Mouse (Mus musculus) liver, embryonic 16.5 days (tissue): ENCODE data around the gene Gm10282. TPM values are rescaled to one million over a fixed set of nuclear protein-coding genes. Genes with fewer than 3 reads are reported as not detected.

Experiments
- ATAC-seq: fragments of 200-750 bp; cut with Nextera tagmentation; 2 replicates; pipeline ENCODE4 v1.8.0; 2017; ENCODE audit warnings: low read depth, mild to moderate bottlenecking, moderate number of reproducible peaks, moderate library complexity
- H3K27ac ChIP-seq: fragments of 300-500 bp; sonication (generic); 2 replicates; pipeline ENCODE4 v1.5.1; 2014; ENCODE audit warnings: mild to moderate bottlenecking, low read length
- H3K27me3 ChIP-seq: fragments of 300-500 bp; sonication (generic); 2 replicates; pipeline ENCODE4 v1.6.1; 2014; ENCODE audit warnings: low read depth, low read length, mixed read lengths; ENCODE audit not compliant: control insufficient read depth, insufficient read depth
- H3K36me3 ChIP-seq: fragments of 300-500 bp; sonication (generic); 2 replicates; pipeline ENCODE4 v1.6.1; 2014; ENCODE audit warnings: mild to moderate bottlenecking; ENCODE audit not compliant: control insufficient read depth, insufficient read depth
- H3K4me1 ChIP-seq: fragments of 300-500 bp; sonication (generic); 2 replicates; pipeline ENCODE4 v1.6.1; 2014; ENCODE audit warnings: low read depth, low read length, mixed read lengths; ENCODE audit not compliant: control insufficient read depth
- H3K4me2 ChIP-seq: fragments of 300-500 bp; sonication (generic); 2 replicates; pipeline ENCODE4 v1.6.1; 2014; ENCODE audit warnings: low read depth, low read length, mixed read lengths
- H3K4me3 ChIP-seq: fragments of 300-500 bp; sonication (generic); 2 replicates; pipeline ENCODE4 v1.5.1; 2014; ENCODE audit warnings: low read depth, mild to moderate bottlenecking, low read length
- H3K9ac ChIP-seq: fragments of 300-500 bp; sonication (generic); 2 replicates; pipeline ENCODE4 v1.6.1; 2014; ENCODE audit warnings: low read depth, low read length
- H3K9me3 ChIP-seq: fragments of 300-500 bp; sonication (generic); replicated peaks from 2 replicates; pipeline ENCODE4 v1.6.1; 2016; ENCODE audit warnings: low read length; ENCODE audit not compliant: control insufficient read depth
- whole genome bisulfite sequencing: fragments of 180-500 bp; shearing (Covaris S2); extraction: QIAGEN DNeasy Blood & Tissue Kit; methylation state at CpG from one replicate; pipeline ENCODE4 v1.1.7; 2014; ENCODE audit not compliant: insufficient replicate concordance; 5-methylcytosine and 5-hydroxymethylcytosine counted together
- polyA plus RNA-seq: library from polyadenylated mRNA; unstranded; fragments of >200 nt; fragmentation: Nextera tagmentation; extraction: Ambion mirVana; gene quantifications from 2 replicates; pipeline ENCODE4 v1.2.1, GENCODE M21; 2015

The Gm10282 gene
- 5.8 and 6.0 TPM in 2 replicates for polyA plus RNA-seq

- no peak within 1 kb of the TSS for H3K9ac ChIP-seq
- no peaks in the 10 kb centered on the region for H3K36me3 ChIP-seq
- no peak within 1 kb of the TSS for H3K4me3 ChIP-seq
- H3K27ac ChIP-seq, result no peak within 1 kb of the TSS
- no peaks in the 10 kb centered on the region for H3K27me3 ChIP-seq
- ATAC-seq, result no peak
- WGBS, result 63% methylated on average over 14 of the region's 16 CpGs
- H3K9me3 ChIP-seq, result no peaks in the 10 kb centered on the region
- no peaks in the 10 kb centered on the region; the same call in 1 of the 2 replicates for H3K4me1 ChIP-seq
- no peak within 1 kb of the TSS for H3K4me2 ChIP-seq
Measured at GRCm38 (mm10) chr8:72305210-72305905, at the start of gene Gm10282. Gene Gm10282, minus strand, starts transcription at chr8:72305260.

GRCm38 (mm10) chr8:72354272-72354671, 49.2 kb upstream of the Gm10282 start:
- peak overlapping the region; percentile 54 for H3K27ac ChIP-seq
- WGBS, result 5% methylated on average over 11 of the region's 11 CpGs
- no peak overlapping the region for H3K9ac ChIP-seq
- H3K36me3 ChIP-seq, result peaks cover 2% of the 10 kb centered on the region
- no peaks in the 10 kb centered on the region for H3K9me3 ChIP-seq
- H3K4me2 ChIP-seq, result peak overlapping the region; percentile 14; the same call in 1 of the 2 replicates
- H3K4me3 ChIP-seq, result no peak overlapping the region
- H3K4me1 ChIP-seq, result peaks cover 39% of the 10 kb centered on the region
- ATAC-seq, result peak; percentile 51
- H3K27me3 ChIP-seq, result no peaks in the 10 kb centered on the region

- ATAC-seq, result no peak
- H3K9ac ChIP-seq, result no peak overlapping the region
- peaks cover 2% of the 10 kb centered on the region for H3K36me3 ChIP-seq
- H3K27me3 ChIP-seq, result no peaks in the 10 kb centered on the region
- no peak overlapping the region for H3K4me2 ChIP-seq
- peaks cover 39% of the 10 kb centered on the region for H3K4me1 ChIP-seq
- no peaks in the 10 kb centered on the region for H3K9me3 ChIP-seq
- no peak overlapping the region for H3K4me3 ChIP-seq
- 58% methylated on average over 7 of the region's 7 CpGs for WGBS
- peak overlapping the region; percentile 54 for H3K27ac ChIP-seq
Measured at GRCm38 (mm10) chr8:72353700-72354045, 48.6 kb upstream of the Gm10282 start.

DNA sequence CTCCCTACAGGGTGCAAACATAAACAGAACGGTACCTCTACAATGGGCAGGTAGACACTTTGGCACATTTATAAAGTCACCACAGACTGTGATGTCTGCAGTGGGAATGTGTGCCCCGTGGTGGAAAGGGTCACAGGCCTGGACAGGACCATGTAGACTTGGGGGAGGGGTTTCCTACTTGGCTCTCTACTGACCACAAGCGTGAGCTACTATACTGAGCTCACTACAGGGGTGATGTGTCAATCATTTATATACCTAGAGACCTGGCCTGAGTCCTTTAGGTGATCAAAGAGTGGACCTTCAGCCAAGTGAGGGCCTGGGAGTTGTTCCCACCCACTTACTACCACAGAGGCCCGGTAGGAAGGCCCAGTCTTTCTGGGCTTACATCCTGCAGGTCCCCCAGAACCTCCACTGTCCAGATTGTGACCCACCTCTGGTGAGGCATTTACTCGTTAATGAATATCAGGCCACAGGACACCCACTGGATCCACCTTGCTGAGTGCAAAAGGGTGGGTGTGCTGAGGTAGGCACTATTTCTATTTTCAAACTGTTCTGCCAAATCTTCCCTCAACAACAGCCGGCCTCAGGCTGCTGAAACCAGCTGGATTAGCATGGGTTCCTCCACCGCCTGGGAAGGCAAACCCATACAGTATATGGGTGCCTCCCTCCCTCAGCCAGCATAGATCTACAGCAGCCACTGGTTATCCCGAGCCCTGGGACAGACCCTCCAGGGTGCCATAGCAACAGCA, 48.1 kb upstream of the Gm10282 start:
- Histone ChIP-seq H3K27ac (peak overlapping the region; percentile 54), H3K9ac (no peak overlapping the region), H3K36me3 (peaks cover 2% of the 10 kb centered on the region), H3K4me3 (no peak overlapping the region), H3K27me3 (no peaks in the 10 kb centered on the region), H3K4me1 (peaks cover 39% of the 10 kb centered on the region), H3K9me3 (no peaks in the 10 kb centered on the region), H3K4me2 (no peak overlapping the region)
- 64% methylated on average over 8 of the region's 8 CpGs for WGBS
- ATAC-seq, result peak; percentile 43

GRCm38 (mm10) chr8:72351405-72352005, 46.4 kb upstream of the Gm10282 start:
- no peaks in the 10 kb centered on the region for H3K9me3 ChIP-seq
- peaks cover 39% of the 10 kb centered on the region for H3K4me1 ChIP-seq
- H3K9ac ChIP-seq, result no peak overlapping the region

DNA sequence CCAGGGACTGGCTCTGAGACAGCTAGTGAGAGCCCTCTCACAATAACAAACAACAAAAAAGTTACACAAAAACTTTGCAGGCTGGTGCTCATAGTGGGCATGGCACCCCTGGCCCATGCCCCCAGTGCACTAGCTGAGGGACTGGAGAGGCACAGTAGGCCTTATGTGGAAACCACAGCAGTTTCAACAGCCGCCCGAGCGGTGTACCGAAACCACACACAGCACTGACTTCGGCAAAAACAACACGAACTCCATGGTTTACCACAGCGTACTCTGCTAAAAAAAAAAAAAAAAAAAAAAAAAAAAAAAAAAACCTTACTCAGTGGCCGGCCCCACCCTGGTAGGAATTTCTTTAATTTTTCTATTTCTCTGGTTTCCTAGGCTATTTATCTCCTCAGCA, 45.7 kb upstream of the Gm10282 start:
- Histone ChIP-seq H3K4me3 (no peak overlapping the region), H3K27ac (peak overlapping the region; percentile 1; the same call in 1 of the 2 replicates), H3K4me2 (no peak overlapping the region), H3K4me1 (peaks cover 39% of the 10 kb centered on the region), H3K9me3 (no peaks in the 10 kb centered on the region), H3K27me3 (no peaks in the 10 kb centered on the region), H3K36me3 (no peaks in the 10 kb centered on the region), H3K9ac (no peak overlapping the region)
- 19% methylated on average over 8 of the region's 8 CpGs for WGBS
- peak; percentile 38 for ATAC-seq

More at GRCm38 (mm10) chr8:72351405-72352005, 46.4 kb upstream of the Gm10282 start:
- no peaks in the 10 kb centered on the region for H3K27me3 ChIP-seq
- WGBS, result 44% methylated on average over 7 of the region's 7 CpGs
- H3K36me3 ChIP-seq, result no peaks in the 10 kb centered on the region
- no peak for ATAC-seq
- H3K4me3 ChIP-seq, result no peak overlapping the region
- no peak overlapping the region for H3K27ac ChIP-seq
- no peak overlapping the region; the same call in 1 of the 2 replicates for H3K4me2 ChIP-seq

GRCm38 (mm10) chr8:72349838-72350237, 44.8 kb upstream of the Gm10282 start:
- Histone ChIP-seq H3K9ac (no peak overlapping the region), H3K36me3 (no peaks in the 10 kb centered on the region), H3K27me3 (no peaks in the 10 kb centered on the region), H3K9me3 (no peaks in the 10 kb centered on the region), H3K4me3 (no peak overlapping the region), H3K4me1 (peaks cover 38% of the 10 kb centered on the region), H3K4me2 (no peak overlapping the region), H3K27ac (peak overlapping the region; percentile 1; the same call in 1 of the 2 replicates)
- WGBS, result 58% methylated on average over 9 of the region's 9 CpGs
- no peak for ATAC-seq

- H3K9me3 ChIP-seq, result no peaks in the 10 kb centered on the region
- no peak for ATAC-seq
- no peaks in the 10 kb centered on the region for H3K36me3 ChIP-seq
- peaks cover 29% of the 10 kb centered on the region for H3K4me1 ChIP-seq
- no peak overlapping the region for H3K4me2 ChIP-seq
- 78% methylated on average over 1 of the region's 1 CpGs for WGBS
- no peak overlapping the region for H3K27ac ChIP-seq
- H3K27me3 ChIP-seq, result no peaks in the 10 kb centered on the region
- H3K9ac ChIP-seq, result no peak overlapping the region
- H3K4me3 ChIP-seq, result no peak overlapping the region
Measured at GRCm38 (mm10) chr8:72348956-72349355, 43.9 kb upstream of the Gm10282 start.

GRCm38 (mm10) chr8:72348114-72348513, 43.1 kb upstream of the Gm10282 start:
- Histone ChIP-seq H3K9ac (no peak overlapping the region), H3K36me3 (no peaks in the 10 kb centered on the region), H3K4me1 (peaks cover 21% of the 10 kb centered on the region), H3K27me3 (no peaks in the 10 kb centered on the region), H3K4me3 (no peak overlapping the region), H3K4me2 (no peak overlapping the region), H3K9me3 (no peaks in the 10 kb centered on the region), H3K27ac (no peak overlapping the region)
- WGBS, result 77% methylated on average over 2 of the region's 2 CpGs
- ATAC-seq, result no peak
